Mouse (Mus musculus) embryonic facial prominence, embryonic 10.5 days (tissue): Measurements from ENCODE around the gene Olfr1441. TPM values are rescaled to one million over a fixed set of nuclear protein-coding genes. Genes with fewer than 3 reads are reported as not detected.
A peak's percentile ranks its signal among the peaks of the same experiment; 100 is the strongest.

Source experiments
- DNase-seq: peaks from one replicate; pipeline ENCODE4 v3.0.0-alpha.2; 2017; ENCODE audit warnings: low spot score
- H3K27ac ChIP-seq: fragments of 300-500 bp; sonication (generic); replicated peaks from 2 replicates; pipeline ENCODE4 v1.5.1; 2016; ENCODE audit warnings: mild to moderate bottlenecking
- H3K27me3 ChIP-seq: fragments of 300-500 bp; sonication (generic); replicated peaks from 2 replicates; pipeline ENCODE4 v1.6.1; 2016; ENCODE audit warnings: low read depth, mild to moderate bottlenecking; ENCODE audit not compliant: poor library complexity, severe bottlenecking
- H3K36me3 ChIP-seq: fragments of 300-500 bp; sonication (generic); replicated peaks from 2 replicates; pipeline ENCODE4 v1.6.1; 2016; ENCODE audit warnings: mild to moderate bottlenecking, moderate library complexity
- H3K4me1 ChIP-seq: fragments of 300-500 bp; sonication (generic); 2 replicates; pipeline ENCODE4 v1.6.1; 2016
- H3K4me3 ChIP-seq: fragments of 300-500 bp; sonication (generic); 2 replicates; pipeline ENCODE4 v1.5.1; 2016; ENCODE audit warnings: mild to moderate bottlenecking, moderate library complexity
- H3K9me3 ChIP-seq: fragments of 300-500 bp; sonication (generic); 2 replicates; pipeline ENCODE4 v1.6.1; 2016; ENCODE audit warnings: mild to moderate bottlenecking
- WGBS: fragments of 180-500 bp; shearing (Covaris S2); methylation state at CpG from one replicate; pipeline ENCODE4 v1.1.7; 2016; 5-methylcytosine and 5-hydroxymethylcytosine counted together
- polyA plus RNA-seq: library from polyadenylated mRNA; unstranded; fragments of >200 nt; fragmentation: Nextera tagmentation; extraction: Ambion mirVana; gene quantifications from 2 replicates; pipeline ENCODE4 v1.2.1, GENCODE M21; 2016

Gene Olfr1441
- polyA plus RNA-seq: not detected in 2 replicates

DNA sequence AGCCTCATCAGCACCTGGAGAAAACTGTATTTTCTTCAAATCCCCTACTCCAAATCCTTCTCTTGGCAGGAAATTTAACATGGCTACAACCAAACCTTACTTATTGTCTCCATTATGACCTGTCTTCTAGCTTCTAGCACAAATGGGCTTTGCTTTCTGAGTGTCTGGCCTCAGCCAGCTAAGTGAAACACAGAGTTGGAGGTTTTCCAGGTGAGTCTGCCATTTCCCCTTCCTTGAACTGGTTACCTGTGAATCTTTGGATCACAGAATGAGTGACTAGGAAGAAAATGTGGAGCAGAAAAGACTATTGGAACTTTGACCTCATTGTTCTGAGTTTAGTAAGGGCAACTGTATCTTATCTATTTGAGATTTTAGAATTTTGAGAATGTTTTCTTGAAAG lies at the start of gene Olfr1441:
Olfr1441 (plus strand) TSS at position 73 of the 400 bp plus-strand sequence.
- Histone ChIP-seq H3K36me3 (no peaks in the 10 kb centered on the region), H3K27me3 (no peaks in the 10 kb centered on the region), H3K27ac (no peak within 1 kb of the TSS), H3K4me1 (no peaks in the 10 kb centered on the region), H3K4me3 (no peak within 1 kb of the TSS), H3K9me3 (no peaks in the 10 kb centered on the region)
- no peak for DNase-seq

DNA sequence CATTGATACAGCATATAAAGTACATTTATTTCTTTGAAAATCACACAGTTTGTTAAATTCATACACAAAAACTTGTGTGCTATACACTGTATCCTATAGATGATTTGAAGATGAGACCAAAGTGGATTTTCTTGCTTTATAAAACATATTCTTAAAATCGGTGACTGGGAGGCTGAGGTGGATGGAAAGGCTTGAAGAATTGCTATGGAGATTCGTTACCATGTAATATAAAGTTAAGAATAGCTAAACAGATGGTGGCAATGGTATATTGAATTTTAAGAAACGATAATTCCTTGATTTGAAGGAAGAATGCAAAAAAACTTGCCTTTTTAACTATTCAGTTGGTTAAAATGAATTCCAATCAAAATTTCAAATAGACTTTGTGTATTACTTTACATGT lies 44.2 kb upstream of the Olfr1441 start:
- H3K27me3 ChIP-seq: no peaks in the 10 kb centered on the region
- H3K27ac ChIP-seq: no peak overlapping the region
- H3K4me1 ChIP-seq: no peaks in the 10 kb centered on the region
- no peak overlapping the region for H3K4me3 ChIP-seq
- no peaks in the 10 kb centered on the region for H3K9me3 ChIP-seq
- no peaks in the 10 kb centered on the region for H3K36me3 ChIP-seq
- no peak for DNase-seq
- WGBS: 82% methylated on average over 3 of the region's 3 CpGs

DNA sequence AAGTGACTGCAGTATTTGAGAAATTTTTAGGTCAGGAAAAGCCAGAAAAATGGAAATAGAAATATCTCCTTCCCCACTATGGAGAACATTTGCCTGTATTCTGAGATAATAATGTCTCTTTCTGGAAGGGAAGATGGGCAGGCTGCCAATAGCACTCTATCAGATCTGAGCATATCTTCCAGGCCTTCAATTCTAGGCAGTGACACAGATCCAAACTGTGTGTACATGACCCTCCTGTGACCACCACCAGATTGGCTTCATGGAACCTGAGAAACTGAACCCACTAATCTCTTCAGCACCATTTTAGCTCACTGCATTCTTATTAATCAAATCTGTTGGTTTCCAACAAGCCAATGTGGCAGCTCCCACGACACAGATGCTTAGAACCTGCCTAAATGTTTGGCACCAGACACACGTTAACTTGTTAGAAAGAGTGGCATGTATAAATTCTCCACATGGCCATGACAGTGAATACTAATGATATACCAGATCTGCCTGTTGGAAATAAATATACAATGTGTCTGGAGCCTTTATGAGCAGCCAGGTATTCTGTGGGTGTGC lies 42.7 kb upstream of the Olfr1441 start:
- no peak for DNase-seq
- no peak overlapping the region for H3K4me3 ChIP-seq
- H3K27me3 ChIP-seq: no peaks in the 10 kb centered on the region
- no peaks in the 10 kb centered on the region for H3K4me1 ChIP-seq
- H3K36me3 ChIP-seq: no peaks in the 10 kb centered on the region
- 80% methylated on average over 2 of the region's 2 CpGs for WGBS
- no peaks in the 10 kb centered on the region for H3K9me3 ChIP-seq
- no peak overlapping the region for H3K27ac ChIP-seq

DNA sequence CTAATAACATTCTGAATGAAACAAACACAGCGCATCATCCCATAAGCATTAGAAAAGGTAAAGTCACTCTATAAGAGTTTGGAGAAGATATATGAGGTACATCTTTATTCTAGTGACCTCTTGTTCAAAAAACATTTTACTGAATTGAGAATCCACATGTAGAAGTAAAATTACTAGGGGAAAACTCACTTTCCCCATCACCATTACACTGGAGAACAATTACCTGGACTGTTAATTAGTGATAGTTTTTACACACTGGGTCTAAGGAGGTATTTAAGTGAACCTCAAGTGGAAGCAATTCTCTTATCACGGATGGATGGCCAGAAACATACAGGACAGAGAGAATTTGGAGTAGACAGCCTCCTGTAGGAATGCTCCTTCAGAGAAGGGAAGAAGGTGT lies 30.3 kb upstream of the Olfr1441 start, which contains the start of gene Olfr1440:
Olfr1440 (plus strand) TSS at position 301 of the 400 bp plus-strand sequence.
- WGBS: 87% methylated on average over 2 of the region's 2 CpGs
- no peaks in the 10 kb centered on the region for H3K36me3 ChIP-seq
- no peaks in the 10 kb centered on the region for H3K27me3 ChIP-seq
- H3K27ac ChIP-seq: no peak within 1 kb of the TSS
- DNase-seq: no peak
- no peaks in the 10 kb centered on the region for H3K9me3 ChIP-seq
- no peaks in the 10 kb centered on the region for H3K4me1 ChIP-seq
- H3K4me3 ChIP-seq: no peak within 1 kb of the TSS

DNA sequence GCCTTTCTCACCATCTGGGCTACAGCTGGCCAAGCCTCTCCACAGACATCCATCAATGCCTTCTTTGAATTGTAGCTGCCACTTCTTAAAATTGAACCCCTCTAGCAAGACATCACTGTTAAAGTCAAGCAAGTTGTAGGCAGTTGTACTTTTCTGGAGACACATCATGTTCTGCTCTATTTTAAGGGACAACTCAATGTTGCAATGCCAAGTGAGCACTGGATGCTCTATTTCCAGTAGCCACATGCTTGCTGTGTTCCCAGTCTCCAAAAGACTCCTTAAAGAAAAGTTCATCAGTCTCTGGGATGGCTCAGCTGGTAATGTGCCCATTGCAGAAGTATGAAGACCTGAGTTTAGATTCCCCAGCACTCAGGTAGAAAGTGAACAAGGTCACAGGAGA lies 3.5 kb upstream of the Olfr1441 start:
- DNase-seq: no peak
- H3K9me3 ChIP-seq: no peaks in the 10 kb centered on the region
- no peak overlapping the region for H3K27ac ChIP-seq
- no peaks in the 10 kb centered on the region for H3K36me3 ChIP-seq
- H3K4me1 ChIP-seq: no peaks in the 10 kb centered on the region
- no peak overlapping the region for H3K4me3 ChIP-seq
- H3K27me3 ChIP-seq: no peaks in the 10 kb centered on the region

DNA sequence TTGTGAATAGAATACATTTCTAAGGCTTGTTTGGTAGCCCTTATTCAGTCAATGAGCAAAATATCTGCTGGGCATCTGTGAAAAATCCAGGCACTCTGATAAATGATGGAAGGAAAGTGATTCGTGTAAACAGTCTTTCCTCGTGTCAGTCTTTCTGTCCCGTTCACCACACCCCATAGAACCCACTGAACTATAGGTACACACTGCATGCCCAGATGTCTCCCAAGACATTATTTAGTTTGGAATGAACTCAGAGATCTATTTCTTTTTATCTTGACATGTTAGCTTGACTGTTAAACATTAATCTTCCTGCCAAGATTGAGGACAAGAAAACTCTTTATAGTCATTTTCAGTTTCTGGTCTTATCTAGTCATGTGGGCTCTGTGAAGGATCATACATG lies 1.1 kb downstream of the Olfr1441 start:
- H3K27me3 ChIP-seq: no peaks in the 10 kb centered on the region
- no peak for DNase-seq
- no peaks in the 10 kb centered on the region for H3K36me3 ChIP-seq
- H3K9me3 ChIP-seq: no peaks in the 10 kb centered on the region
- no peaks in the 10 kb centered on the region for H3K4me1 ChIP-seq
- no peak overlapping the region for H3K27ac ChIP-seq
- no peak overlapping the region for H3K4me3 ChIP-seq
- WGBS: 89% methylated on average over 3 of the region's 3 CpGs

DNA sequence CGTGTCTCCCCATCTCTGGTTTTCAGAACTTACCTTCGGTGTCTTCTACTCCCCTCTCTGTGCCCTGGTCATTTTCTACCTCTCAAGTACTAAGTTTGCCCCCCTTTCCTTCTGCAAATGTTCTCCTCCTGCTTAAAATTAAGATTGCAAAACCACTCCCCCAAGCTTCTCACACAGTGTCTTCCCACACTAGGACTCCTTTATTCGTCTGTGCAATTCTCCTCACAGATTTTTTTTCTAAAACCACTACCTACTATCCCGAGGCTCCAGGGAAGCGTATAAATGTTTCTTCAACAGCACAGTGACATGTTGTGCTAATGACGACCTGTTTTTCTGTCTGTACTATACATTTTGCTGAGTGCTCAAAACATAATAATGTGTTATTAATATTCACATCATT lies 3.3 kb downstream of the Olfr1441 start:
- WGBS: 82% methylated on average over 6 of the region's 6 CpGs
- no peaks in the 10 kb centered on the region for H3K9me3 ChIP-seq

DNA sequence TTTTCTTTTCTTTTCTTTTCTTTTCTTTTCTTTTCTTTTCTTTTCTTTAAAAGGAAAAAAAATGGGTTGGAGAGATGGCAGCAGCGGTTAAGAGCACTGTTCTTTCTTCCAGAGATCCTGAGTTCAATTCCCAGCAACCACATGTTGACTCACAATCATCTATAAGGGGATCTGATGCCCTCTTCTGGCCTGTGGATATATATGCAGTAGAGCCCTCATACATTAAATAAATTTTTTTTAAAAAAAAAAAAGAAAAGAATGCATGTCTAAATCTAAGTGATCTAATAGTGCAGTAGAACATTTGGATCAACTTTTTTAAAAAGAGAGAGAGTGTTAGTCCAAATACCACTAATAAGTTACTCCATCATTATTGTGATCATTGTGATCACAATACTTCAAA lies 4.4 kb downstream of the Olfr1441 start:
- Histone ChIP-seq H3K9me3 (no peaks in the 10 kb centered on the region), H3K4me1 (no peaks in the 10 kb centered on the region), H3K27me3 (no peaks in the 10 kb centered on the region), H3K36me3 (no peaks in the 10 kb centered on the region), H3K27ac (no peak overlapping the region), H3K4me3 (no peak overlapping the region)
- no peak for DNase-seq
- WGBS: 69% methylated on average over 1 of the region's 1 CpGs

More for the DNA sequence above, 3.3 kb downstream of the Olfr1441 start:
- DNase-seq: no peak
- Histone ChIP-seq H3K36me3 (no peaks in the 10 kb centered on the region), H3K27ac (no peak overlapping the region), H3K27me3 (no peaks in the 10 kb centered on the region), H3K4me3 (no peak overlapping the region), H3K4me1 (no peaks in the 10 kb centered on the region)

DNA sequence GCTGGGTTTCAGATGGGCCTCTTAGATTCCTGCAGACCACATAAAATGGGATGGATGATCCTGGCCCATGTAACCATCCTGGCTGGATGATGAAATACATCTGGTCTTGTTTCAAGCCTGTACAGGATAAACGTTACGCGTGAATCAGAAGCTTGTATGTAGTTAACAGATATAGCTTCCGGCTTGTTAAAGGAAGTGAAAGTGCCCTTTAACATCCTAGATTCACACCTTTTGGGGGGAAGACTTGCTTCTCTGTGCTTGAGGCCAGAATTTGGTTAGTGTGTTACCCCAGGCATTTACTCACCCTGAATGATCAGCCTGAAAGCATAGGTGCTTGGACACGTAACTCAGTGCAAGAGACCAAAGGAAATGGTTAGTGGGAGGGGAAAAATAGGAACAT lies 9.9 kb downstream of the Olfr1441 start:
- Histone ChIP-seq H3K9me3 (no peaks in the 10 kb centered on the region), H3K36me3 (no peaks in the 10 kb centered on the region), H3K4me3 (no peak overlapping the region), H3K27me3 (no peaks in the 10 kb centered on the region), H3K27ac (no peak overlapping the region), H3K4me1 (no peaks in the 10 kb centered on the region)
- no peak for DNase-seq
- 91% methylated on average over 5 of the region's 5 CpGs for WGBS

DNA sequence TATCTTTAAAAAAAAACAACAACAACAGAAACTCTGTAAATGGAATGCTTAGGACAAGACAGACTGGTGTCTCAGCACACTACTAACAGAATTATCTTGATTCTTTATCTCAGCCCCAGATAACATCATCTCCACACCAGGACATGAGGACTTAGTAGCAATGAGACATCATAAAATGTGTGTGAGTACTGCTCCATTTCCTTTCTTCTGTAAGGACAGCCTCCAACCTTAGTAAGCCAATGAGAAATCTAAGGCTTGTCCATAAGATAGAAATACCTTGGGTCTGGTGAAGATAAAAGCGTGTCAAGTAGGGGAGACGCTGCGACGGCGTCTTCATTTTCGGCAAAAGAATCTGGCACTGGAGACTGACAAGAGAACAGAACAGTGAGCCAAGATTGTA lies 10.4 kb downstream of the Olfr1441 start, which contains the start of gene Pfpl:
Pfpl (plus strand) TSS at position 301 of the 400 bp plus-strand sequence.
- H3K27me3 ChIP-seq: no peaks in the 10 kb centered on the region
- no peak within 1 kb of the TSS for H3K27ac ChIP-seq
- 95% methylated on average over 6 of the region's 6 CpGs for WGBS
- DNase-seq: no peak
- H3K36me3 ChIP-seq: no peaks in the 10 kb centered on the region
- no peak within 1 kb of the TSS for H3K4me3 ChIP-seq
- H3K4me1 ChIP-seq: no peaks in the 10 kb centered on the region
- no peaks in the 10 kb centered on the region for H3K9me3 ChIP-seq

DNA sequence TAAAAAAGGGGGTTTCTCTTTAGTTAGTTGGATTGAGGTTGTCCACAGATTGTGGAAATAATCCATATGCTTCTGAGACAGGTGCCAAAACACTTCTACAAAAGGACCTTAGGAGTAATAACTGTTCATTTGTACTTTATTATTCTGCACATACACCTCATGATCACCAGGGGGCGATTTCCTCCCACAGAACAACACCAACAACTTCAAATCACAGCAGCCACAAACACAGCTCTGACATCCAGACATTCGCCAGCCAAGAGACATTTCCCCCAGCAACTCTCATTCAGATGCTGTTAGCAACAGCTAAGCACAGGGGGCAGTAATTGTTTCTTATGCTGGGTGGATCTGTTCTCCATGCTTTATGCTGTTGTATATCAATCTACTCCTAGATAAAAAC lies 15.8 kb downstream of the Olfr1441 start:
- no peaks in the 10 kb centered on the region for H3K9me3 ChIP-seq
- no peaks in the 10 kb centered on the region for H3K4me1 ChIP-seq
- no peak overlapping the region for H3K27ac ChIP-seq
- 7% methylated on average over 2 of the region's 2 CpGs for WGBS
- H3K4me3 ChIP-seq: no peak overlapping the region
- no peaks in the 10 kb centered on the region for H3K27me3 ChIP-seq
- DNase-seq: peak; percentile 23
- H3K36me3 ChIP-seq: no peaks in the 10 kb centered on the region

DNA sequence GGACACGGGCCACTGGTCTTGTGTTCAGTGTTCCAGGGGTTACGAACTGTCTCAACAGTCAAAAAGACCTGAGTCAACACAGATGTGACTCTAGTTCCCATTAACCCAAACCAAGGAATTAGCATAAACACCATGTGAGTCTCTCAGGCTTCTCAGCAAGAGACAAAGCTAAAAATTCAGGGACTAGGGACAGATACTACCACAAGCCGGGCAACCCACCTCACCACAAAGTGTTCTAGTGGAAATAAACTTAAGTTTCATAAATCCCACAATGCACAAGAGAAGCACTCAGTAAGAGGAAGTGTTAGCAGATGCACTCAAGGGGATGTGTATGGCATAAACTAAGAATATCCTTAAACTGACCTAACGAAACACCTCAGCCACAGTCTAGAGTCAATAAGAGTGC lies 17.8 kb downstream of the Olfr1441 start:
- Histone ChIP-seq H3K27ac (no peak overlapping the region), H3K27me3 (no peaks in the 10 kb centered on the region), H3K4me1 (no peaks in the 10 kb centered on the region), H3K36me3 (no peaks in the 10 kb centered on the region), H3K9me3 (no peaks in the 10 kb centered on the region), H3K4me3 (no peak overlapping the region)
- DNase-seq: no peak
- WGBS: 87% methylated on average over 4 of the region's 4 CpGs

DNA sequence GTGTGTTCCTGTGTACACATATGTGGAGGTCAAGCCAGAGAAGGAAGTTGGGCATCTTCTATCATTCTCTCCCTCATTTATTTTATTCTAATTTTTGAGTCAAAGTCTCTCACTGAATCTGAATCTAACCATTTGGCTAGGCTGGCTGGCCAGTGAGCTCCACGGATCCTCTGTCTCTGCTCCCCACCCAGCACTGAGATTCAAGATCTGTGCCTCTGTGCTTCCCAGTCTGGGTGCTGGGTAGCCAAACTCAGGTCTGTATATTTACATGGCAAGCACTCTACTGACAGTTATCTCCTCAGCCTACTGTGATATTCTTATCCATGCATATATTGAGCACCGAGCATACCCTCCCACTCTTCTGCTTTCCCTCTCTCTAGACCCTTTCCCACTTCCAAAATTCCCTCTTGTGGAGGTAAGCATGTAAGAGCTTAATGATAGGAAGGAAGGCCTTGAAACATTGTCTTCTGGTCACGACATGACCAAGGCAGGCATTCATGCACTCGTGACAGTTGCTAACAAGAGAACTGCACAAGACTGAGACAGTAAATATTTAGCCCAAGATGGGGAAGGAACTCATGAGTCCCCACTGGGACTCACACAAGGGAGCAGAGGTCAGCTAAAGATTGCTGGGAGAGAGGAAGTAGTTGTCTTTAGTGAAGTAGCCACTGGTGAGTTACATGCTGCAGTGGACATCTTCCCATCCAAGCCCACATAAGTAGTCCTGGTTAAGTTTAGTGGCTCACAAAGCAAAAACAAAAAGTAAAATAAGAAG lies 18.7 kb downstream of the Olfr1441 start:
- no peaks in the 10 kb centered on the region for H3K27me3 ChIP-seq
- 79% methylated on average over 4 of the region's 4 CpGs for WGBS
- DNase-seq: no peak
- no peak overlapping the region for H3K4me3 ChIP-seq
- no peak overlapping the region for H3K27ac ChIP-seq
- H3K36me3 ChIP-seq: no peaks in the 10 kb centered on the region
- H3K4me1 ChIP-seq: no peaks in the 10 kb centered on the region
- no peaks in the 10 kb centered on the region for H3K9me3 ChIP-seq
